Mouse (Mus musculus) limb, embryonic 15.5 days (tissue): ENCODE data around the gene 2900026A02Rik. TPM values are rescaled to one million over a fixed set of nuclear protein-coding genes. Genes with fewer than 3 reads are reported as not detected.
A peak's percentile ranks its signal among the peaks of the same experiment; 100 is the strongest.

Experiments
- ATAC-seq: fragments of 200-750 bp; cut with Nextera tagmentation; 2 replicates; pipeline ENCODE4 v1.8.0; 2017; ENCODE audit warnings: low read depth, moderate TSS enrichment; ENCODE audit not compliant: insufficient number of reproducible peaks, low FRiP score, low TSS enrichment
- H3K27ac ChIP-seq: fragments of 300-500 bp; sonication (generic); 2 replicates; pipeline ENCODE4 v1.5.1; 2015; ENCODE audit warnings: moderate library complexity, mild to moderate bottlenecking, inconsistent platforms
- H3K27me3 ChIP-seq: fragments of 300-500 bp; sonication (generic); 2 replicates; pipeline ENCODE4 v1.6.1; 2015; ENCODE audit warnings: inconsistent platforms
- H3K36me3 ChIP-seq: fragments of 300-500 bp; sonication (generic); 2 replicates; pipeline ENCODE4 v1.6.1; 2015; ENCODE audit warnings: inconsistent platforms
- H3K4me1 ChIP-seq: fragments of 300-500 bp; sonication (generic); 2 replicates; pipeline ENCODE4 v1.6.1; 2015; ENCODE audit warnings: inconsistent platforms
- H3K4me2 ChIP-seq: fragments of 300-500 bp; sonication (generic); 2 replicates; pipeline ENCODE4 v1.6.1; 2015; ENCODE audit warnings: mild to moderate bottlenecking, inconsistent platforms
- H3K4me3 ChIP-seq: fragments of 300-500 bp; sonication (generic); 2 replicates; pipeline ENCODE4 v1.5.1; 2015; ENCODE audit warnings: mild to moderate bottlenecking, inconsistent platforms
- H3K9ac ChIP-seq: fragments of 300-500 bp; sonication (generic); 2 replicates; pipeline ENCODE4 v1.6.1; 2015; ENCODE audit warnings: inconsistent platforms
- H3K9me3 ChIP-seq: fragments of 300-500 bp; sonication (generic); 2 replicates; pipeline ENCODE4 v1.6.1; 2016; ENCODE audit warnings: inconsistent platforms
- WGBS: fragments of 180-500 bp; shearing (Covaris S2); methylation state at CpG from one replicate; pipeline ENCODE4 v1.1.7; 2015; 5-methylcytosine and 5-hydroxymethylcytosine counted together
- polyA plus RNA-seq: library from polyadenylated mRNA; unstranded; fragments of >200 nt; fragmentation: Nextera tagmentation; extraction: Ambion mirVana; gene quantifications from 2 replicates; pipeline ENCODE4 v1.2.1, GENCODE M21; 2015

2900026A02Rik gene
- polyA plus RNA-seq, 1 experiment from 2014 or later: 14.2 TPM

GRCm38 (mm10) chr5:113193762-113194161 lies 27.3 kb downstream of the 2900026A02Rik start:
- H3K9ac ChIP-seq: no peak overlapping the region
- H3K36me3 ChIP-seq: no peaks in the 10 kb centered on the region
- H3K27me3 ChIP-seq: no peaks in the 10 kb centered on the region
- 91% methylated on average over 18 of the region's 18 CpGs for WGBS
- ATAC-seq: no peak
- no peaks in the 10 kb centered on the region for H3K9me3 ChIP-seq
- H3K4me3 ChIP-seq: no peak overlapping the region
- H3K4me1 ChIP-seq: peaks cover 19% of the 10 kb centered on the region
- no peak overlapping the region for H3K4me2 ChIP-seq
- H3K27ac ChIP-seq: no peak overlapping the region

- Histone ChIP-seq H3K9me3 (no peaks in the 10 kb centered on the region), H3K27ac (no peak overlapping the region), H3K36me3 (no peaks in the 10 kb centered on the region), H3K4me3 (no peak overlapping the region), H3K27me3 (no peaks in the 10 kb centered on the region), H3K4me1 (peaks cover 19% of the 10 kb centered on the region), H3K4me2 (no peak overlapping the region), H3K9ac (no peak overlapping the region)
- WGBS: 74% methylated on average over 14 of the region's 14 CpGs
- no peak for ATAC-seq
These were observed 29.1 kb downstream of the 2900026A02Rik start for GRCm38 (mm10) chr5:113191901-113192300.

- Histone ChIP-seq H3K9ac (no peak overlapping the region), H3K4me2 (no peak overlapping the region), H3K4me1 (peaks cover 12% of the 10 kb centered on the region), H3K27me3 (no peaks in the 10 kb centered on the region), H3K36me3 (no peaks in the 10 kb centered on the region), H3K9me3 (no peaks in the 10 kb centered on the region), H3K4me3 (no peak overlapping the region), H3K27ac (no peak overlapping the region)
- ATAC-seq: no peak
- 64% methylated on average over 14 of the region's 14 CpGs for WGBS
These were observed 30.5 kb downstream of the 2900026A02Rik start for GRCm38 (mm10) chr5:113190558-113190957.

- Histone ChIP-seq H3K36me3 (no peaks in the 10 kb centered on the region), H3K4me2 (no peak overlapping the region), H3K9ac (no peak overlapping the region), H3K4me1 (peaks cover 16% of the 10 kb centered on the region), H3K4me3 (no peak overlapping the region), H3K9me3 (no peaks in the 10 kb centered on the region), H3K27ac (no peak overlapping the region), H3K27me3 (no peaks in the 10 kb centered on the region)
- ATAC-seq: no peak
- WGBS: 32% methylated on average over 6 of the region's 6 CpGs
These were observed 39.6 kb downstream of the 2900026A02Rik start for GRCm38 (mm10) chr5:113181441-113181840.

GRCm38 (mm10) chr5:113180755-113181154 lies 40.3 kb downstream of the 2900026A02Rik start:
- WGBS: 80% methylated on average over 15 of the region's 15 CpGs
- peak overlapping the region; percentile 87 for H3K27ac ChIP-seq
- H3K4me3 ChIP-seq: peak overlapping the region; percentile 32; the same call in 1 of the 2 replicates
- H3K9ac ChIP-seq: peak overlapping the region; percentile 37; the same call in 1 of the 2 replicates
- H3K4me2 ChIP-seq: peak overlapping the region; percentile 58
- H3K4me1 ChIP-seq: peaks cover 16% of the 10 kb centered on the region
- ATAC-seq: no peak
- no peaks in the 10 kb centered on the region for H3K9me3 ChIP-seq
- no peaks in the 10 kb centered on the region for H3K27me3 ChIP-seq
- H3K36me3 ChIP-seq: no peaks in the 10 kb centered on the region

GRCm38 (mm10) chr5:113179843-113180682 lies 41.0 kb downstream of the 2900026A02Rik start:
- Histone ChIP-seq H3K4me1 (peaks cover 18% of the 10 kb centered on the region), H3K27me3 (no peaks in the 10 kb centered on the region), H3K36me3 (no peaks in the 10 kb centered on the region), H3K4me3 (peak overlapping the region; percentile 32), H3K9me3 (no peaks in the 10 kb centered on the region), H3K4me2 (peak overlapping the region; percentile 58), H3K9ac (peak overlapping the region; percentile 37), H3K27ac (peak overlapping the region; percentile 87)
- WGBS: 2% methylated on average over 30 of the region's 30 CpGs
- peak; percentile 71 for ATAC-seq

GRCm38 (mm10) chr5:113179451-113179842 lies 41.6 kb downstream of the 2900026A02Rik start:
- no peak for ATAC-seq
- Histone ChIP-seq H3K4me3 (peak overlapping the region; percentile 32), H3K9me3 (no peaks in the 10 kb centered on the region), H3K4me1 (peaks cover 20% of the 10 kb centered on the region), H3K4me2 (peak overlapping the region; percentile 58), H3K36me3 (no peaks in the 10 kb centered on the region), H3K27ac (peak overlapping the region; percentile 87), H3K9ac (peak overlapping the region; percentile 37; the same call in 1 of the 2 replicates), H3K27me3 (no peaks in the 10 kb centered on the region)
- 8% methylated on average over 6 of the region's 9 CpGs for WGBS

GRCm38 (mm10) chr5:113175976-113176375 lies 45.1 kb downstream of the 2900026A02Rik start:
- no peak for ATAC-seq
- H3K4me3 ChIP-seq: no peak overlapping the region
- no peaks in the 10 kb centered on the region for H3K36me3 ChIP-seq
- H3K27ac ChIP-seq: no peak overlapping the region
- no peak overlapping the region for H3K9ac ChIP-seq
- H3K27me3 ChIP-seq: no peaks in the 10 kb centered on the region
- 88% methylated on average over 10 of the region's 10 CpGs for WGBS
- H3K4me2 ChIP-seq: no peak overlapping the region
- no peaks in the 10 kb centered on the region for H3K9me3 ChIP-seq
- H3K4me1 ChIP-seq: peaks cover 22% of the 10 kb centered on the region

GRCm38 (mm10) chr5:113174916-113175692 lies 45.9 kb downstream of the 2900026A02Rik start:
- Histone ChIP-seq H3K4me3 (no peak overlapping the region), H3K9ac (no peak overlapping the region), H3K36me3 (no peaks in the 10 kb centered on the region), H3K27me3 (no peaks in the 10 kb centered on the region), H3K4me2 (no peak overlapping the region), H3K27ac (no peak overlapping the region), H3K9me3 (no peaks in the 10 kb centered on the region), H3K4me1 (peaks cover 13% of the 10 kb centered on the region)
- 44% methylated on average over 24 of the region's 24 CpGs for WGBS
- ATAC-seq: no peak

- 10% methylated on average over 5 of the region's 5 CpGs for WGBS
- Histone ChIP-seq H3K4me2 (no peak overlapping the region), H3K9me3 (no peaks in the 10 kb centered on the region), H3K27ac (no peak overlapping the region), H3K27me3 (no peaks in the 10 kb centered on the region), H3K9ac (no peak overlapping the region; the same call in 1 of the 2 replicates), H3K36me3 (no peaks in the 10 kb centered on the region), H3K4me3 (no peak overlapping the region), H3K4me1 (0 out of 2 replicates have a peak, but pooled peaks cover 6% of the 10 kb centered on the region)
- no peak for ATAC-seq
These were observed 47.7 kb downstream of the 2900026A02Rik start for GRCm38 (mm10) chr5:113173318-113173717.

- no peaks in the 10 kb centered on the region for H3K9me3 ChIP-seq
- ATAC-seq: no peak
- WGBS: 78% methylated on average over 10 of the region's 10 CpGs
- no peak overlapping the region for H3K9ac ChIP-seq
- no peak overlapping the region for H3K4me2 ChIP-seq
- no peak overlapping the region for H3K4me3 ChIP-seq
- H3K4me1 ChIP-seq: 0 out of 2 replicates have a peak, but pooled peaks cover 6% of the 10 kb centered on the region
- no peaks in the 10 kb centered on the region for H3K36me3 ChIP-seq
- H3K27ac ChIP-seq: no peak overlapping the region
- H3K27me3 ChIP-seq: no peaks in the 10 kb centered on the region
These were observed 49.0 kb downstream of the 2900026A02Rik start for GRCm38 (mm10) chr5:113171968-113172578.
